Mouse (Mus musculus) liver, postnatal 0 days (tissue): ENCODE data around the gene Ptprn. TPM values are rescaled to one million over a fixed set of nuclear protein-coding genes. Genes with fewer than 3 reads are reported as not detected.

Experiments
- ATAC-seq: fragments of 200-750 bp; cut with Nextera tagmentation; 2 replicates; pipeline ENCODE4 v1.8.0; 2017; ENCODE audit warnings: mild to moderate bottlenecking, moderate library complexity
- DNase-seq: peaks from one replicate; pipeline ENCODE4 v3.0.0-alpha.2; 2016
- H3K27ac ChIP-seq: fragments of 300-500 bp; sonication (generic); 2 replicates; pipeline ENCODE4 v1.5.1; 2014; ENCODE audit warnings: antibody characterized with exemption, moderate library complexity, mild to moderate bottlenecking, low read depth
- H3K27me3 ChIP-seq: fragments of 300-500 bp; sonication (generic); 2 replicates; pipeline ENCODE4 v1.6.1; 2014; ENCODE audit warnings: low read length, control low read depth, mixed read lengths; ENCODE audit not compliant: insufficient read depth
- H3K36me3 ChIP-seq: fragments of 300-500 bp; sonication (generic); replicated peaks from 2 replicates; pipeline ENCODE4 v1.6.1; 2014; ENCODE audit warnings: mild to moderate bottlenecking, control low read depth, low read length, moderate library complexity, mixed read lengths; ENCODE audit not compliant: insufficient read depth
- H3K4me1 ChIP-seq: fragments of 300-500 bp; sonication (generic); 2 replicates; pipeline ENCODE4 v1.6.1; 2014; ENCODE audit warnings: antibody characterized with exemption, mild to moderate bottlenecking, control low read depth; ENCODE audit not compliant: insufficient read depth
- H3K4me2 ChIP-seq: fragments of 300-500 bp; sonication (generic); 2 replicates; pipeline ENCODE4 v1.6.1; 2014; ENCODE audit warnings: low read depth, mild to moderate bottlenecking, low read length, moderate library complexity, mixed read lengths
- H3K4me3 ChIP-seq: fragments of 300-500 bp; sonication (generic); 2 replicates; pipeline ENCODE4 v1.5.1; 2014; ENCODE audit warnings: low read depth, low read length
- H3K9ac ChIP-seq: fragments of 300-500 bp; sonication (generic); replicated peaks from 2 replicates; pipeline ENCODE4 v1.6.1; 2014; ENCODE audit warnings: mild to moderate bottlenecking, moderate library complexity
- H3K9me3 ChIP-seq: fragments of 300-500 bp; sonication (generic); 2 replicates; pipeline ENCODE4 v1.6.1; 2016; ENCODE audit warnings: mild to moderate bottlenecking, control low read depth, low read length, mixed read lengths
- CTCF ChIP-seq: sonication (generic); IDR thresholded peaks from 2 replicates; pipeline ENCODE4 v1.5.1; 2016; ENCODE audit warnings: antibody characterized with exemption, low read depth
- EP300 ChIP-seq: IDR thresholded peaks from 2 replicates; pipeline ENCODE4 v1.6.1; 2016; ENCODE audit warnings: antibody characterized with exemption, low read depth, mild to moderate bottlenecking
- WGBS: fragments of 180-500 bp; shearing (Covaris S2); extraction: QIAGEN DNeasy Blood & Tissue Kit; methylation state at CpG from one replicate; pipeline ENCODE4 v1.1.7; 2014; ENCODE audit not compliant: insufficient replicate concordance; 5-methylcytosine and 5-hydroxymethylcytosine counted together
- polyA plus RNA-seq: library from polyadenylated mRNA; unstranded; fragments of >200 nt; fragmentation: Nextera tagmentation; extraction: Ambion mirVana; gene quantifications from 2 replicates; pipeline ENCODE4 v1.2.1, GENCODE M21; 2015

The Ptprn gene
- polyA plus RNA-seq, 1 experiment from 2014 or later, result 0.09 TPM

DNA sequence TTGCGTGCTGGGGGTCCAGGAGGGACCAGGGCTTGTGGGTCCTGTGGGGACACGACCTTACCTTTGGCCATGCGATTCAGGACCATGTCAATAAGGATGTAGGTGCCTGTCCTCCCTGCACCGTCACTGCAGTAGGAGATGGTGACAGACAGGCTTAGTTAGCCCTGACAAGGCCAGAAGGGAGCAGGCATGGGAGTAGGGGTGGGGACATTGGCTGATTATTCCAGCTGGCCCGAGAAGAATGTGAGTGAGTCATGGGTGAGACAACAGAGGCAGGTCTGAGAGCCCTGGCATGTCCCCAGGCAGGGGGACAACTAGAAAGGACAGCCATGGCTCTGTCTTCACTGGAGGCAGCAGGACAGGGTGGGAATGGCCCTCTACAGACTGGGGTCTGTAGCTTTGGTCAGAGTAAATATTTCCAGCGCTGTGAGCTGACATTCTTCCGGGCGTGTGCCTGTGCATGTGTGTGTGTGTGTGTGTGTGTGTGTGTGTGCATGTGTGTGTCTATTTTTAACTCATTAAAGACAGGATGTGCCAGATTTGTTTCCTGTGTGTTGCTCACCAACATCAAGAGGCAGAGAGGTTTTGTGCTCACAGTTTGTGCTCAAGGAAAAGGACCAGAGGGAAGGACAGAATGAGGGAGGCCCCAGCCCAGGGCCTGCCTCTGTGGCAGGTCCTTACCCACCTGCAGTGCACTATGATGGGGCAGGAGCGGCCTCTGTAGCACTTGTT, 16.1 kb downstream of the Ptprn start:
- ATAC-seq (no peak), DNase-seq (peak; percentile 20)
- WGBS, result 51% methylated on average over 9 of the region's 9 CpGs
- Histone ChIP-seq H3K36me3 (peaks cover 9% of the 10 kb centered on the region; the same call in 1 of the 2 replicates), H3K9ac (no peak overlapping the region; the same call in 1 of the 2 replicates), H3K9me3 (no peaks in the 10 kb centered on the region), H3K27ac (no peak overlapping the region), H3K4me2 (no peak overlapping the region), H3K4me1 (peaks cover 11% of the 10 kb centered on the region), H3K27me3 (no peaks in the 10 kb centered on the region), H3K4me3 (no peak overlapping the region)
- TF ChIP-seq EP300, result no peak
- no peak for TF ChIP-seq CTCF

DNA sequence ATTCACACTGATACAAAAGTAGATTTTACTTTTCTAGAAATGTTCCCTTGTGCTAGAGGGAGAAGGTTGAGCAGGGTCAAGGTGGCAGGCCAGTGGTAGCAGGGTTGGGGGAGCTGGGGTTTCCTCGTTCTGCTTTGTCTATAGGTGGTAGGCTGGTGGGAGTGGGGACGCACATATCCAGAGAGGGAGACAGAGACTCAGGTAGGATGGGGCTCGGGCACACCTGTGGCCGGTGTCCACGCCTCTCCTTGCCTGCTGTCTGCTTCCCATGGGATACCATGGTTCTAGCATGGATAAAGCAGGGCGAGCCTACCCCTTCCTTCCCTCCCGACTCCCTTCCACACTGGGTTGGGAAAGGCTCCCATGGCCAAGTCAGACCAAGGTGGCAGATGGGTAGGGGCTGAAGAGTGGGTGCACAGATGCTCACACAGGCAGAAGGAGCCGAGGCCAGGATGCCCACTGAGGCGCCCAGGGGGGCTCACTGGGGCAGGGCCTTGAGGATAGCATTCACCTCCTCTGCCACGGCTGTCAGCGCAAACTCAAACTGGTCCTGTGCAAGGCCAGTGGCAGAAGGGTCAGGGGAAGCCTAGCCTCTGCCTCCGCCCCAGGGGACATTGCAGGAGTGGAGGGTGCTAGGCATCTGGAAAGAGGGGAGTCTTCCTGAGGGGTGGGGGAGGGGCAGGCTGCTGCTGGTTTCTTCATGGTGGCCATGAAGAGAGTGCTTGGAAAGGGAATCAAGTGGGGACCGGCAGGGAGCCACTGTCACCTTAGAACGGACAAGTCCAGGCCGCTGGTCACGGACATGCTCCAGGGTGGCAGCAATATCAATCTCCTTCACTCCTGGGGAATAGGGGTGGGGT, 17.0 kb downstream of the Ptprn start:
- ATAC-seq, result no peak

DNA sequence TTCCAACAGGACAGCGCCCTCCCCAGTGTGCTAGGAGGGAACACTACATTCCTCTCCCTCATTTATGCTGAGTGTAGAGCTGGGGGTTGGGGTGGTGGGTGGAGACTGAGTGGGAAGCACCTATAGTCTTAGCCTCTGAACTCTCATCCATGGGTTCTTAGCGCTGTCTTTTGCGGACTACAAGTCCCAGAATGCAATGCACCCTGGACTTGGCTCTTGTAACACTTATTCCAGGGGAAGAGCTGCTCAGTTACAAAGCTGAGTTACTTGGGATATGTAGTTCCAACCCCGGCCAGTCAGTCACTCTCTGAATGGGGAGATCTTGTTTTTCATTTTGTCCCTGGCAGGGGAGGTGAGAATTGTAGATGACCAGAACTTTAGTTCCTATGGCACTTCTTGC, 19.5 kb downstream of the Ptprn start:
- Histone ChIP-seq H3K27me3 (no peaks in the 10 kb centered on the region), H3K4me1 (peaks cover 5% of the 10 kb centered on the region), H3K9ac (no peak overlapping the region), H3K9me3 (no peaks in the 10 kb centered on the region), H3K27ac (no peak overlapping the region), H3K4me3 (no peak overlapping the region), H3K4me2 (no peak overlapping the region), H3K36me3 (peaks cover 27% of the 10 kb centered on the region)
- DNase-seq (peak; percentile 56), ATAC-seq (peak; percentile 79)
- no peak for TF ChIP-seq CTCF
- TF ChIP-seq EP300, result no peak
- whole genome bisulfite sequencing, result 38% methylated on average over 4 of the region's 4 CpGs

More for the DNA sequence above, 17.0 kb downstream of the Ptprn start:
- TF ChIP-seq EP300 (no peak), CTCF (no peak)
- Histone ChIP-seq H3K4me3 (no peak overlapping the region), H3K27ac (no peak overlapping the region), H3K27me3 (no peaks in the 10 kb centered on the region), H3K4me1 (peaks cover 11% of the 10 kb centered on the region), H3K36me3 (peaks cover 12% of the 10 kb centered on the region), H3K4me2 (no peak overlapping the region), H3K9ac (no peak overlapping the region), H3K9me3 (no peaks in the 10 kb centered on the region)
- 87% methylated on average over 16 of the region's 16 CpGs for WGBS
- no peak for DNase-seq

DNA sequence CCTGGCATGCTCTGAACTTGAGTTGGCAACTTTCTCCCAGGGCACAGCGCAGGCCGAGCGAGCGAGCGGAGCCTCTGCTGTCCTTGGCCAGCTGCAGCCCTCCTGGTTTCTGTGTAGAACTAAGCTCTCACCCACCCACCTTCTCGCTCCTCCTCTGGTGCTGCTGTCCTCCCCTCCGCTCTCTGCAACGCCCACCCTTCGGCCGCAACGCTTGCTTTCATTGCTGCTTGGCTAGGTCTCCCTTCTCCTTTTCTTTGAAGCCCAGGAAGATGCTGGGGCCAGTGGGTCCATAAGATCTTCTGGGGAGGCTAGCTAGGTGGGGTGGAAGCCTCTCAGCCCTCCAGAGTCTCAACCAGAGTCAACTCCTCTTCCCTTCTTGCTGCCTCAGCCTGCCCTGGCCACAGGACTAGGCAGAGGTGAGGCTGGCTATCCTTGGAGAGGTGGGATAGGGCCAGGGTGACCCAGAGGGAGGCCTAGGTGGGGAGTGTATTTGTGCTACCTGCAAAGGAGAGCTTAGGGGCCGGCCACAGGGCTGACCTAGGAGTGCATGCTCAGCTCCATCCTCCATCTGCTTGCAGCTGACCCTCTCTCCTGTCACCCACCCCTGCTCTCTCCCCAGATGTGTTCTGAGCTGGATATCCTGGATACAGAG, 20.0 kb downstream of the Ptprn start:
- Histone ChIP-seq H3K36me3 (peaks cover 32% of the 10 kb centered on the region), H3K4me3 (no peak overlapping the region), H3K27ac (no peak overlapping the region), H3K9ac (no peak overlapping the region), H3K9me3 (no peaks in the 10 kb centered on the region), H3K27me3 (no peaks in the 10 kb centered on the region), H3K4me1 (peaks cover 5% of the 10 kb centered on the region), H3K4me2 (no peak overlapping the region)
- ATAC-seq, result peak; percentile 16
- no peak for TF ChIP-seq CTCF
- TF ChIP-seq EP300, result no peak
- 92% methylated on average over 12 of the region's 12 CpGs for WGBS
- no peak for DNase-seq

DNA sequence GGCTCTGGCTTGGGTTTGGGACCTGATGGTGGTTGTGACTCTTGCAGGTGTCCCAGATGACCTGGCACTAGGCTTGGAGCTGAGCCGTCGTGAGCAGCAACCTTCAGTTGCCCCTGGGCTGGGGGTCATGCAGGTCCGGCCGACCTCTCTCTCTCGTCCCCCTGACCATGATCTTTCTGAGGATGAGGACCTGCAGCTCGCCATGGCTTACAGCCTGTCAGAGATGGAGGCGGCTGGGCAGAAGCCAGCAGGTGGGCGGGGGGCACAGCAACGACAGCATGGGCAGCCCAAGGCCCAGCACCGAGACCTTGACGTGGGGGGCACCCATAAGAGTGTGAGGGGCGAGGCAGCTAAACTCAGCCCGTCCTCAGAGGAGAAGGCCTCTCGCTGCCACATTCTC, 20.9 kb downstream of the Ptprn start:
- TF ChIP-seq CTCF, result no peak
- TF ChIP-seq EP300, result no peak
- Histone ChIP-seq H3K27ac (no peak overlapping the region), H3K36me3 (peaks cover 37% of the 10 kb centered on the region), H3K27me3 (no peaks in the 10 kb centered on the region), H3K9me3 (no peaks in the 10 kb centered on the region), H3K4me3 (no peak overlapping the region), H3K4me1 (peaks cover 4% of the 10 kb centered on the region), H3K4me2 (no peak overlapping the region), H3K9ac (no peak overlapping the region)
- WGBS, result 90% methylated on average over 14 of the region's 14 CpGs
- DNase-seq, result no peak
- ATAC-seq, result no peak

DNA sequence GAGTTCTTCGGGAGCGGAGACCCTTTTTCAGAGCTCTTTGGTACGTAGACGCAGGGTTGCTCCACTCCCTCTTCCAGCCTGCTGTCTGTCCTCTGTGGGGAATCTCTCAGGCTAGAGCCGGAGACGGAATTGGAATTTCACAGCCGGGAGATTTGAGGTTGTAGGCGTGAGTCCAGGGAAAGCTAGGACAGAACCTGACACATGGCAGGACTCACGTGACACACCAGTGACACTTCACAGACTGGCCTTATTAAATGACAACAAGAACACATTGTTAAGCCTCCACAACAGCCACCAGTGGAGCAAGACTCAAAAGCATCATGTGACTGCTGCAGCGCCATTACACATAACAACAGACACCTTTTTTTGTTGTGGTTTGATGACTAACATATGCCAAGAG, 24.7 kb downstream of the Ptprn start:
- no peak for DNase-seq
- Histone ChIP-seq H3K36me3 (peaks cover 37% of the 10 kb centered on the region), H3K27ac (no peak overlapping the region), H3K4me3 (no peak overlapping the region), H3K4me2 (no peak overlapping the region), H3K4me1 (peaks cover 15% of the 10 kb centered on the region), H3K9me3 (no peaks in the 10 kb centered on the region), H3K27me3 (no peaks in the 10 kb centered on the region), H3K9ac (no peak overlapping the region)
- WGBS, result 89% methylated on average over 10 of the region's 10 CpGs
- ATAC-seq, result no peak
- no peak for TF ChIP-seq CTCF
- TF ChIP-seq EP300, result no peak
